Mouse (Mus musculus) neural tube, embryonic 11.5 days (tissue): ENCODE measurements around the gene Lemd1. TPM values are rescaled to one million over a fixed set of nuclear protein-coding genes. Genes with fewer than 3 reads are reported as not detected.

ENCODE experiments used
- microRNA counts: library from miRNA; unstranded; fragments of <30 nt; microRNA quantifications from one replicate; lab custom pipeline; 2015
- microRNA-seq: library from miRNA; unstranded; fragments of <30 nt; microRNA quantifications from one replicate; pipeline ENCODE4, GENCODE M21; 2016
- polyA plus RNA-seq: library from polyadenylated mRNA; unstranded; fragments of >200 nt; fragmentation: Nextera tagmentation; extraction: Ambion mirVana; gene quantifications from 2 replicates; pipeline ENCODE4 v1.2.1, GENCODE M21; 2014

Gene Lemd1
- polyA plus RNA-seq, 1 experiment from 2014 or later, result 6.8 TPM

MicroRNAs within 50 kb of the gene (microRNA counts, 519-probe panel; counts per million panel counts)
- 3,772 counts per million, percentile 72 among the panel's probes with 10 or more counts for microRNA mmu-miR-135b (lab: Ali Mortazavi, UCI)

Small RNA genes within 50 kb of the gene (microRNA-seq; reads per million reads assigned to microRNA genes)
- gene Mir135b, result 2,455 reads per million, percentile 85 among the genes with 10 or more reads in this experiment

Other genes with a start within 250 kb of the Lemd1 start
- gene Slc45a3, start 228.5 kb upstream of the Lemd1 start, polyA plus RNA-seq, result 11.8 TPM in 2 replicates
- gene Elk4, start 183.8 kb upstream of the Lemd1 start, polyA plus RNA-seq, result 18.7 and 21.6 TPM in 2 replicates
- gene Mfsd4a, start 123.4 kb upstream of the Lemd1 start, polyA plus RNA-seq, result 10.7 and 12.6 TPM in 2 replicates
- gene Cdk18, start 51.7 kb upstream of the Lemd1 start, polyA plus RNA-seq, result 1.9 TPM in 2 replicates
- 2.2 and 2.6 TPM in 2 replicates for gene AC124108.1, start within 50 bp of the Lemd1 start, polyA plus RNA-seq
- not detected in 2 replicates for gene Gm10188, start 38.3 kb downstream of the Lemd1 start, polyA plus RNA-seq
- 1.3 and 2.5 TPM in 2 replicates for gene Klhdc8a, start 107.2 kb downstream of the Lemd1 start, polyA plus RNA-seq
- gene Nuak2, start 124.7 kb downstream of the Lemd1 start, polyA plus RNA-seq, result 24.4 and 25.4 TPM in 2 replicates
- 14.5 and 15.9 TPM in 2 replicates for gene Tmcc2, start 199.8 kb downstream of the Lemd1 start, polyA plus RNA-seq
- 11.7 and 12.0 TPM in 2 replicates for gene Dstyk, start 226.1 kb downstream of the Lemd1 start, polyA plus RNA-seq